Mouse (Mus musculus) forebrain, embryonic 13.5 days (tissue): ENCODE measurements at regions not wholly inside any gene's neighbourhood (a gene's known extent, or its start where the extent isn't known, plus 50 kb on each side); places are given as distances from the start of the nearest gene placed in this dataset.

ENCODE experiments used
- ATAC-seq: fragments of 200-750 bp; cut with Nextera tagmentation; 2 replicates; pipeline ENCODE4 v1.8.0; 2017
- H3K27ac ChIP-seq: fragments of 300-500 bp; sonication (generic); 2 replicates; pipeline ENCODE4 v1.5.1; 2015; ENCODE audit warnings: inconsistent platforms, mild to moderate bottlenecking, moderate library complexity
- H3K27me3 ChIP-seq: fragments of 300-500 bp; sonication (generic); 2 replicates; pipeline ENCODE4 v1.6.1; 2015; ENCODE audit warnings: mild to moderate bottlenecking, inconsistent platforms
- H3K36me3 ChIP-seq: fragments of 300-500 bp; sonication (generic); 2 replicates; pipeline ENCODE4 v1.6.1; 2015; ENCODE audit warnings: mild to moderate bottlenecking, inconsistent platforms; ENCODE audit not compliant: poor library complexity, severe bottlenecking
- H3K4me1 ChIP-seq: fragments of 300-500 bp; sonication (generic); 2 replicates; pipeline ENCODE4 v1.6.1; 2015; ENCODE audit warnings: inconsistent platforms
- H3K4me2 ChIP-seq: fragments of 300-500 bp; sonication (generic); 2 replicates; pipeline ENCODE4 v1.6.1; 2015; ENCODE audit warnings: inconsistent platforms, mild to moderate bottlenecking, moderate library complexity
- H3K4me3 ChIP-seq: fragments of 300-500 bp; sonication (generic); 2 replicates; pipeline ENCODE4 v1.5.1; 2015; ENCODE audit warnings: mild to moderate bottlenecking, inconsistent platforms
- H3K9ac ChIP-seq: fragments of 300-500 bp; sonication (generic); 2 replicates; pipeline ENCODE4 v1.6.1; 2015; ENCODE audit warnings: mild to moderate bottlenecking, inconsistent platforms
- H3K9me3 ChIP-seq: fragments of 300-500 bp; sonication (generic); replicated peaks from 2 replicates; pipeline ENCODE4 v1.6.1; 2016; ENCODE audit warnings: inconsistent platforms
- WGBS: fragments of 180-500 bp; shearing (Covaris S2); methylation state at CpG from one replicate; pipeline ENCODE4 v1.1.7; 2015; 5-methylcytosine and 5-hydroxymethylcytosine counted together

DNA sequence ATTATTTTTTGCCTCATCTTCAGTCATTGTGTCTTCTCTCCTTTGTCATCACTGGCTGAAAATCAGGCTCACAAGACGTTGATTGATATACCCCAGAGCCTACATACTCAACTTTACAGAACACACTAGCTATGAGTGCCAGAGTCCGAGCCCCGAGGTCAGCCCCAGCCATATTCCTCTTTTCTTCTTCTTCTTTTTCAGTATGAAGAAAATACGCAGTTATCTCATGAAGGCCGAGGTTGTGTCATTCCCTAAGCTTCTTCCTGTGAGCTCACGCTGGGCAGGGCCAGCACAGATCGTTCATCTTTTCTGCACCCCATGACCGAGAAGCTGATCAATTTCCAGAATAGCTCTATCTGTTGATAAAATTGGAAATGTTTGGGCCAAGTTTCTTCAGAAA lies 192.7 kb upstream of the Unc93a2 start:
- WGBS: 92% methylated on average over 8 of the region's 8 CpGs
- no peak for ATAC-seq
- no peaks in the 10 kb centered on the region for H3K36me3 ChIP-seq

DNA sequence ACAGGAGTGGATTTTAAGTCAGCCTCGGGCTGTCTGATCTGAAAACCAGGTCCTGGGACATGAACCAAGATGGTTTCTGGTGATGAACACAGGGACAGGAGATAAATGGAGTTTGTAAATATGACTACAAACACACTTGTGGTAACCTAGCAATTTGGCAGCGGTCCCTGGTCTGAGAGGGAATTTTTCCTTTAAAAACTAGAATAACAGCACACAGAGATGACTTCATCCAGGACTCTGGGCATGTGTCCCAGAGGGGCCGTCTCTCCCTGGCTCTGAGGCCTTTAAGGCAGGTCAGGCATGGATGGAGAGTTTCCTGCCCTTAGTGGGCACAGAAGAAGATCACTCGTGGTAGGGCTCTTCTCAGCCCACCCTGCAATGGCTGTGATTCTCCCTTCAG lies 192.0 kb upstream of the Unc93a2 start:
- no peak overlapping the region for H3K4me2 ChIP-seq
- H3K9ac ChIP-seq: no peak overlapping the region
- no peak for ATAC-seq
- H3K27ac ChIP-seq: no peak overlapping the region
- H3K4me1 ChIP-seq: no peaks in the 10 kb centered on the region
- no peaks in the 10 kb centered on the region for H3K9me3 ChIP-seq
- H3K36me3 ChIP-seq: no peaks in the 10 kb centered on the region
- H3K4me3 ChIP-seq: no peak overlapping the region
- H3K27me3 ChIP-seq: no peaks in the 10 kb centered on the region; the same call in 1 of the 2 replicates
- 85% methylated on average over 4 of the region's 4 CpGs for WGBS

More for the DNA sequence above, 192.7 kb upstream of the Unc93a2 start:
- Histone ChIP-seq H3K27me3 (no peaks in the 10 kb centered on the region; the same call in 1 of the 2 replicates), H3K4me2 (no peak overlapping the region), H3K9ac (no peak overlapping the region), H3K27ac (no peak overlapping the region), H3K4me1 (no peaks in the 10 kb centered on the region), H3K4me3 (no peak overlapping the region), H3K9me3 (no peaks in the 10 kb centered on the region)

DNA sequence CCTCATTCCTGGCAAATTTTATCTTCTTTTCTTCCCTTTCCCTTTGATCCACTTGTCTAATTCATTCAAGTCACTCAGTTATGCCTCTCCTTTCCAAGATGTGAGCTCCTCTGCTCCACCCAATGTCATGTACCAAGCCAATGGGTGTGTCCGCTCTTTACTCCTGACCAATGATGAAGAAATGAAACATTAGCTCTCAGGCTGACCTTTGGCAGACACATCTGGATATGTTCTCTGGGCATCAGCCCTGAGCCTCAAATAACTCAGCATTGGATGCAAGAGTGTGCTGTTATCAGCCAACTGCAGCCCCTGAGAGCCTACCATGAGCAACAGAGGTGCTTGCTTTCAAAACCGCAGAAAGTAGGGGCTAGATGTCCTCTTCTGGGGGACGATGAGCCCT lies 186.2 kb upstream of the Unc93a2 start:
- Histone ChIP-seq H3K27me3 (no peaks in the 10 kb centered on the region; the same call in 1 of the 2 replicates), H3K36me3 (no peaks in the 10 kb centered on the region), H3K4me1 (no peaks in the 10 kb centered on the region), H3K27ac (no peak overlapping the region), H3K4me3 (no peak overlapping the region), H3K9ac (no peak overlapping the region), H3K9me3 (no peaks in the 10 kb centered on the region), H3K4me2 (no peak overlapping the region)
- ATAC-seq: no peak
- 96% methylated on average over 3 of the region's 3 CpGs for WGBS

DNA sequence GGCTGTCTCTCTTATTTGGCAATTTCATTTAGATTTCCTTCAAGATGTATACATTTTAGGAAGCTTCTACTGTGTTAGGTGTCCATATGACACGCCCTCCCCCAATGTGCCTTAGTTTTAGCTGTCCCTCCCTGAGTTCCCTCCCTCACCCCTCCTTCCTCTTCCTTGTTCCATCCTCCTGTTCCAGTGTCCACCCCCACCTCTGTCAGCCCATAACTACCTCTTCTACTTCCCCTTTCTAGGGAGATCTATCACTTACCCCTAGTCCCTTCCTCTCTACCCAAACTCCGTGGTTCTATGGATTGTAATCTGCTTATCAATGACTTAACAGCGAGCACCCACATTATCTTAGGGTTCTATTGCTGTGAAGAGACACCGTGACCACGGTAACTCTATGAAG lies 183.2 kb upstream of the Unc93a2 start:
- 87% methylated on average over 5 of the region's 5 CpGs for WGBS
- H3K9ac ChIP-seq: no peak overlapping the region
- H3K4me1 ChIP-seq: no peaks in the 10 kb centered on the region
- no peaks in the 10 kb centered on the region for H3K36me3 ChIP-seq
- ATAC-seq: no peak
- no peak overlapping the region for H3K27ac ChIP-seq
- no peaks in the 10 kb centered on the region for H3K9me3 ChIP-seq
- H3K4me2 ChIP-seq: no peak overlapping the region
- no peak overlapping the region for H3K4me3 ChIP-seq
- no peaks in the 10 kb centered on the region for H3K27me3 ChIP-seq

DNA sequence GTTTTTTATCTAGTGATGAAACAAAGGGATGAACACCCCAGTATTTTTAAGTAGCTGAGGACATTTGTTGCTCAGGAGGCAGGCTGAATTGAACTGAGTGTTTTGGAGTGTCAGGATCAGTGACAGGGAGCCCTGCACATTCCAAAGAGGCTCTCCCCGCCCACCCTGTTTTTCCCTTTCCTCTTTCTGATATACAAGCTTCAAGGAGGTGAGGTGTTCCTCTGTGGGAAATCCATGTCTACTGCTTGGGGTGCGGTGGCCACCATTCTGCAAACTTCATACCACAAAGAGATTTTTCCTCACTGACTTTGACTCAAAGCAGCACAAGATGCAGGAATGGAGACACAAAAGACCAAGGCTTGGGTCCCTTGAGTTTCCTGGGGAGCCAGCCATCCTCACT lies 180.5 kb upstream of the Unc93a2 start:
- no peak for ATAC-seq
- Histone ChIP-seq H3K9me3 (no peaks in the 10 kb centered on the region), H3K4me3 (no peak overlapping the region), H3K36me3 (no peaks in the 10 kb centered on the region), H3K4me1 (no peaks in the 10 kb centered on the region), H3K9ac (no peak overlapping the region), H3K27me3 (no peaks in the 10 kb centered on the region), H3K4me2 (no peak overlapping the region), H3K27ac (no peak overlapping the region)
- WGBS: 89% methylated on average over 2 of the region's 2 CpGs

DNA sequence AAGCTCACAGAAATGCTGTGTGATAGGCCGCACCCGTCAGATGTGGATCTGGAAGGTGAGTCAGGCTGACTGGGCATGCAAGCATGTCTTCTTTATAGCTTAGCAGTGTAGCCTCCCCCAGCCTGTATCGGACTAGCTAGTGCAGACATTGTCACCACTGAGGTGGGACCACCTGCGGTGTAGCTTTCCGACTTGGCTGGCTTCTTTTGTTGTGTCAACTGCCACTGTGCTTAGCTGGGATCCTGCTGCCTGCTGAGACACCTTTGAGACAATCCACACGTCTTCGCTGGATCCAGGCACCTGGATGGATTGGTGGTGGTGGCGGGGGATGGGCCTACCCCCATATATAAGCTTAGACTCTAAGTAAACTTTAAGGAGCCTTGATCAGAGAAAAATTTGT lies 177.7 kb upstream of the Unc93a2 start:
- no peak for ATAC-seq
- H3K27ac ChIP-seq: no peak overlapping the region
- H3K4me1 ChIP-seq: no peaks in the 10 kb centered on the region
- no peak overlapping the region for H3K4me2 ChIP-seq
- H3K9ac ChIP-seq: no peak overlapping the region
- no peak overlapping the region for H3K4me3 ChIP-seq
- H3K36me3 ChIP-seq: no peaks in the 10 kb centered on the region
- no peaks in the 10 kb centered on the region for H3K27me3 ChIP-seq
- 21% methylated on average over 8 of the region's 8 CpGs for WGBS
- no peaks in the 10 kb centered on the region for H3K9me3 ChIP-seq

DNA sequence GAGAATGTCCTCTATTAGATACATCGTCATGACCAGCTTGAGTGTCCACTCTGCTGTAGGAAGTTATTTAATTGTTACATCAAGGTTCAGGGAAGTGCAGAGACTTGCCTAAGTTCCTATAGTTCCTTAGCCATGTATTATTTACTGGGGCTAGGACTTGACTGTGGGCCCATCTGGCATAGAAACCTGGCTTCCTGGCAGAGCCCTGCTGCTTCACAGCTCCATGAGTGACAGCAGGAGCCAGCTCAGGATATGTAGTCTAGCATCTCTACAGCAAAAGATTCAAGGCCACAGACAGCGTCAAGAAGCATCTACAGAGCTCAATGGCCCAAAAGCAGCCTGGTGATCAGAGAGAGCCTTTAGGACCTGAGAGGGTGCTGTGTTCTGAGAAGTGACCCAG lies 163.2 kb upstream of the Unc93a2 start:
- H3K4me1 ChIP-seq: no peaks in the 10 kb centered on the region
- no peak overlapping the region for H3K27ac ChIP-seq
- WGBS: 83% methylated on average over 2 of the region's 2 CpGs
- H3K4me2 ChIP-seq: no peak overlapping the region
- H3K9ac ChIP-seq: no peak overlapping the region
- no peaks in the 10 kb centered on the region for H3K27me3 ChIP-seq
- H3K36me3 ChIP-seq: no peaks in the 10 kb centered on the region
- ATAC-seq: no peak
- no peak overlapping the region for H3K4me3 ChIP-seq
- no peaks in the 10 kb centered on the region for H3K9me3 ChIP-seq

DNA sequence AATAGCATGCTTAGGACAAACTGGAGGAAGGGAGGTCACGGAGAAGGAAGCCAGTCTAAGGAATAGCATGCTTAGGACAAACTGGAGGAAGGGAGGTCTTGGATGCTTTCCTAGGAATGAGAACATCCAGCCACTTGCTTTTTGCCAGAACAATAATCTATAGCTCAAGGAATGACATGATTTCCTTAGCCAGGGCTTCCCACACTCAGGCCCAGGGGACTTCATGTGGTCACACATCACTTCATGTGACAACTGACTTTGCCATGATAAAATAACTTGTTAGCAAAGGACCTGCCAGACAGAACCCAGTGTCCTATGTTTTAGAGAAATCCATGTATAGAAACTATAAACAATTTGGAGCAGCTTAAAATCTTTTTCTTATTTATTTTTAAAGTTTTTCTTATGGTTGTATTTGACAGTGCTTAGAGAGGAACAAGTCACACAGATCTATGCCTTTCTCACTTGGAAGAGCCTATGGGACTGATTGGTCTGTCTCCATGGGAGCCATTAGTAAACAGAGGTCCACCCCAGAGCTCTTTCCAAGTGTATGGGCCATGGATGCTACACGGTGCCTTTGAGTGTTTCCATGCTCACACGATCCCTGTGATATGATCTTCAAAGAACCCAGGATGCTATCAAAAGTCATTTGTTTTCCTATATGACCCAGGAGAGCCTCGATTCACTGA lies 153.3 kb upstream of the Unc93a2 start:
- H3K9ac ChIP-seq: no peak overlapping the region
- WGBS: 84% methylated on average over 4 of the region's 4 CpGs
- H3K4me1 ChIP-seq: no peaks in the 10 kb centered on the region
- no peaks in the 10 kb centered on the region for H3K9me3 ChIP-seq
- no peaks in the 10 kb centered on the region for H3K27me3 ChIP-seq
- no peaks in the 10 kb centered on the region for H3K36me3 ChIP-seq
- H3K4me3 ChIP-seq: no peak overlapping the region
- ATAC-seq: no peak
- no peak overlapping the region for H3K27ac ChIP-seq
- no peak overlapping the region for H3K4me2 ChIP-seq

DNA sequence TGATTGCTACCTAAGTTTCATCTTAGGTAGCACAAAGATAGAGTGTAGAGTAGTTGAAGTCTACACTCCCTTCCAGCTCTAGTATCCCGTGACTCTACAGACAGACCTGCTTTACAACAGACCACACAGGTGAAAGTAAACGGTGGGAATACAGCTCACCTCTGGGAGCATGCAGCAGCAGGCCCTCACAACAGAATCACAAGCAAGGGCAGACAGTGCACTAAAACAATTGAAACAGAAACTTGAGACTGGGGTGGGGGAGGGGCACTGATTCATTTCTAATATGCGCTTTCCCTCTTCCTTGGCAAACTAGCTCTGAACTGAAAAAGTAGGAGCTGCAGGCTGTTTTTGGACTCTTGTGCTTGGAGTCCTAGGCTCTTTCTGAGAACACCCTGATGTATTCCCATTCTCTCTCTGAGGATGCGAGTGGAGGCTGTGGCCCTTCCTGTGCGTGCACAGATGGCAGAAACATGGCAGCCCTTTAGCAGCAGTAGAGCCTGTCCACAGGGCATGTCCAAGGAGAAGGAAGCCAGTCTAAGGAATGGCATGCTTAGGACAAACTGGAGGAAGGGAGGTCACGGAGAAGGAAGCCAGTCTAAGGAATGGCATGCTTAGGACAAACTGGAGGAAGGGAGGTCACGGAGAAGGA lies 152.5 kb upstream of the Unc93a2 start:
- no peak overlapping the region for H3K9ac ChIP-seq
- WGBS: 76% methylated on average over 7 of the region's 7 CpGs
- no peaks in the 10 kb centered on the region for H3K9me3 ChIP-seq
- no peak overlapping the region for H3K27ac ChIP-seq
- H3K36me3 ChIP-seq: no peaks in the 10 kb centered on the region
- no peaks in the 10 kb centered on the region for H3K4me1 ChIP-seq
- ATAC-seq: no peak
- H3K4me2 ChIP-seq: no peak overlapping the region
- H3K4me3 ChIP-seq: no peak overlapping the region
- no peaks in the 10 kb centered on the region for H3K27me3 ChIP-seq

DNA sequence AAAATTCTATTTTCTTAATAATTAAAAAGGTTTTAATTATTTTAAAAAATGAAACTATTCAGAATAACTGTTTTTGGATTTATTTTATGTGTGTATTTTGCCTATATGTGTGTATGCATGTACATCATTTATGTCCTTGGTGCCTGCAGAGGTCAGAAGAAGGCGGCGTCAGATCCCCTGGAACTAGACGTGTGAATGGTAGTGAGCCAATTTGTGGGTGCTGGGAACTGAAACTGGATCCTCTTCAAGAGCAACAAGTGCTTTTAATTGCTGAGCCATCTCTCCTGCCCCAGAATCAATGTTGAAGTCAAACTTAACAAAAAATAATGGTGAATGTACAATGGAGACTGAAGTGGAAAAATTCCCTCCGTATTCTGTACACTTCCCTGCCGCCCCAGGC lies 151.9 kb upstream of the Unc93a2 start:
- 93% methylated on average over 5 of the region's 5 CpGs for WGBS

DNA sequence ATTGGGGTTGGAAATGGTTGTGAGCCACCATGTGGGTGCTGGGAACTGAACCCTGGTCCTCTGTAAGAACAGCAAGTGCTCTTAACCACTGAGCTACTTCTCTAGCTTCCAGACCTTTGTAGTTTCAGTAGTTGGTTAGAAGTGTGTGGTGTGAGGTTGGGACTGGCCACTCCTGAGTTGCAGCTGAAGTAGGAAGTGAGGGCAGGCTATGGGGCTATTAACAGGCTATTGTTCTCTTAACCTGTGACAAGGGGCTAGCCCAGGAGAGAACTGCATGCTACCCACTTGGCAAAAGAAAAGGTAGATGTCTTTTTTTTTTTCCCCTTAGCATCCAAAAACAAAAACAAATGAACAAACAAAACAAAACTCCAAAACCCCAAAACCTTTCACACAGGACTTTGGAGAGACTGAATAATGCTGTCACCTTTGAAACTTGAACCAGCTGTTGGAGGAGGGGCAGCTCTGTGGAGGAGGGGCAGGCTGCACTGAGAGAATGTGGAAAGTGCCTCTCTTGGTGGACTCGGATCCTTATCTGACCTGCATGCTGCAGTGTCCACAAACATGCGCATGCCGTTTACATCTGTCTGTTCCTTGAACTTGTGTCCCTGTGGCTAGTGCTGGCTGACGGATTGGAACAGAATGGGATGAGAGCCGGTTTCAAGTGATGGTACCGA lies 149.3 kb upstream of the Unc93a2 start:
- Histone ChIP-seq H3K27ac (no peak overlapping the region), H3K36me3 (no peaks in the 10 kb centered on the region), H3K9me3 (no peaks in the 10 kb centered on the region), H3K27me3 (no peaks in the 10 kb centered on the region), H3K4me3 (no peak overlapping the region), H3K4me2 (no peak overlapping the region), H3K9ac (no peak overlapping the region), H3K4me1 (no peaks in the 10 kb centered on the region)
- 90% methylated on average over 6 of the region's 6 CpGs for WGBS
- ATAC-seq: no peak

More for the DNA sequence above, 151.9 kb upstream of the Unc93a2 start:
- Histone ChIP-seq H3K9ac (no peak overlapping the region), H3K9me3 (no peaks in the 10 kb centered on the region), H3K27me3 (no peaks in the 10 kb centered on the region), H3K27ac (no peak overlapping the region), H3K4me3 (no peak overlapping the region), H3K36me3 (no peaks in the 10 kb centered on the region), H3K4me2 (no peak overlapping the region), H3K4me1 (no peaks in the 10 kb centered on the region)
- ATAC-seq: no peak

DNA sequence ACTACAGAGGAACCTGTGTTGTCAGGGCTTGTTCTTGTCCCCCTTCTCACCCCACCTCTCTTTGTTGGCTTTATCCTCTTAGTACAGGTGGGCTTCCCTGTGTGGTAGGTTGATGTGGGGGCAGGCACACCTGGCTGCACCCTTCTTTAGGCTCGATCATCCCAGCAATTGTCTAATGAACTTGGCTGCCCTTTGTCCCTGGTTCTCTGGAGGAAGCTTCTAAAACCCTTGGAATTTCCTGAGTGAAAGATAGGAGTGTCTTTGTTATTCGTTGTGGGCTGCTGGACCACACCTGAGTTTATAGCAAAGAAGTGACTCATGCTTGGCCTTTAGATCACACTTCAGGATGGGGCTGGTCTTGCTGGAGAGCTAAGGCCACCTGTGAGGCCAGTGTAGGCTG lies 148.3 kb upstream of the Unc93a2 start:
- 79% methylated on average over 2 of the region's 2 CpGs for WGBS
- Histone ChIP-seq H3K27me3 (no peaks in the 10 kb centered on the region), H3K27ac (no peak overlapping the region), H3K4me1 (no peaks in the 10 kb centered on the region), H3K4me3 (no peak overlapping the region), H3K4me2 (no peak overlapping the region), H3K36me3 (no peaks in the 10 kb centered on the region), H3K9ac (no peak overlapping the region), H3K9me3 (no peaks in the 10 kb centered on the region)
- ATAC-seq: no peak
